Mouse (Mus musculus): ENCODE data around the gene Hyal2.
A peak's percentile ranks its signal among the peaks of the same experiment; 100 is the strongest.
"Not testable (repeated sequence)": the region's sequence is repeated elsewhere in the genome, so short reads cannot be mapped to it uniquely, and the experiment has no call there.

Gene Hyal2

DNA sequence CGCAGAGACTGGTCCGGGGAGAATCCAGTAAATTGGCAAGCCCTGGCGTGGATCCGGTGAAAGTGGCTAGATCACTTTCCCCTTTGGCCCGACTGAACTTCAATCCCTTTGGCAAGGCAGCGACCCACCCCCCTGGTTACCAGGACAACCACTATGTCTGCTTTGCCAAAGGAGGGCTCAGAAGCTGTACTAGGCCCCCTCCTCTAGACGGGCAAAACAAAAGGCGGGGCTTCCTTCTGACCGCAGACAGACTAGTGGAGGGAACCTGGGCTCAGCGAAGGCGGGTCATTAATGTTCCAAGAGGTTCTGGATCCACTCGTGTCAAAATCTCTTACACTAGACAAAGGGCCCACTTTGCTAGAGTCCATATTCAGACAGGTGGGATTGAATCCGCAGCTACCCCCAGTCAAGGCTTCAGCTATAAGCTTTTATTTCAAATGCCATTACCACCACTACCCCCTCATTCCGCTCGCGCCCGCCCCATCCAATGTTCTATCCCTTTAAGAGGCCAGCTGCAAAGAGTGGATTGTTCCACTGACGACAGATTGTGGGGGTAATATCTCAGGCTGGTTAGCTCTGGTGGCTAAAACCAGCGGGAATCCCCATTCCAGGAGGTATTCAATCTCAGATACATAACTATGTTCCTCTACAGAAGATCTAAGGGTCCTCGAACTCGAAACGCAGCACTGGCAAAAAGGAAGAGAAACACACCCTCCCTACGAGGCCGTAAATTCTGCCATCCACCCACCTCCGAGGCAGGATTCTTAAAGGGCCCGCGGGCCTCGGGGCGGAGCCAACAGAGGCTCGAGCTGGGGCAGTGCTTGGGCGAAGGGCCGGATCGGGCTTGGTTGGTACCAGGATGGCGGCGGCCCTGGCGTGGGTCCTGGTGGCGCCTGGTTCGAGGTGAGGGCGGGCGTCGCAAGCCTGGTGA lies 851 bp downstream of the Hyal2 start:
- peak in 1 of 2 experiments; percentile 82 for DNase-seq (ENCODE audit: low spot score in 2 of 2)

GRCm38 (mm10) chr9:107569270-107569669 lies 1.5 kb downstream of the Hyal2 start:
- DNase-seq (ENCODE audit: low spot score in 2 of 2): no peak

DNA sequence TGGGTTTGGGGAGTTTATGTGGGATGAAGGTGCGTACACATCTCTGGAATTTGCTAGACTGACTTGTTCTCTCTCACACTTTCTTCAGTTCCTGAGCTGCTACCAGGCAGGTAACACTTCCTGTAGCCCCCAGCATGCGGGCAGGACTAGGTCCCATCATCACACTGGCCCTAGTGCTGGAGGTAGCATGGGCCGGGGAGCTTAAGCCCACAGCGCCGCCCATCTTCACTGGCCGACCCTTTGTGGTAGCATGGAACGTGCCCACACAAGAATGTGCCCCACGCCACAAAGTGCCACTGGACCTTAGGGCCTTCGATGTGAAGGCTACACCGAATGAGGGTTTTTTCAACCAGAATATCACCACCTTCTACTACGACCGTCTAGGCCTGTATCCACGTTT lies 2.3 kb downstream of the Hyal2 start:
- DNase-seq (ENCODE audit: low spot score in 2 of 2): no peak

DNA sequence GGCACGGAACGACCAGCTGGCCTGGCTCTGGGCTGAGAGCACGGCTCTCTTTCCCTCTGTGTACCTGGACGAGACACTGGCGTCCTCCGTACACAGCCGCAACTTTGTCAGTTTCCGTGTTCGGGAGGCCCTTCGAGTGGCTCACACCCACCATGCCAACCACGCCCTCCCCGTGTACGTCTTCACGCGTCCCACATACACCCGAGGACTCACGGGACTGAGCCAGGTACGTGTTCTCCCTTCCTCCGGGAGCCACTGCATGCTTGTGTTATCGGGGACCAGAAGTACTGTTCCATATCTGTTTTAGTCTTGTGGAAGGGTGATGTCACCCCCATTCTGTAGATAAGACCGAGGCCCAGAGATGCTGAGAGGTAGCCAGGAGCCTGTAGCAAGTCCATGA lies 3.1 kb downstream of the Hyal2 start:
- DNase-seq (ENCODE audit: low spot score in 2 of 2): no peak

DNA sequence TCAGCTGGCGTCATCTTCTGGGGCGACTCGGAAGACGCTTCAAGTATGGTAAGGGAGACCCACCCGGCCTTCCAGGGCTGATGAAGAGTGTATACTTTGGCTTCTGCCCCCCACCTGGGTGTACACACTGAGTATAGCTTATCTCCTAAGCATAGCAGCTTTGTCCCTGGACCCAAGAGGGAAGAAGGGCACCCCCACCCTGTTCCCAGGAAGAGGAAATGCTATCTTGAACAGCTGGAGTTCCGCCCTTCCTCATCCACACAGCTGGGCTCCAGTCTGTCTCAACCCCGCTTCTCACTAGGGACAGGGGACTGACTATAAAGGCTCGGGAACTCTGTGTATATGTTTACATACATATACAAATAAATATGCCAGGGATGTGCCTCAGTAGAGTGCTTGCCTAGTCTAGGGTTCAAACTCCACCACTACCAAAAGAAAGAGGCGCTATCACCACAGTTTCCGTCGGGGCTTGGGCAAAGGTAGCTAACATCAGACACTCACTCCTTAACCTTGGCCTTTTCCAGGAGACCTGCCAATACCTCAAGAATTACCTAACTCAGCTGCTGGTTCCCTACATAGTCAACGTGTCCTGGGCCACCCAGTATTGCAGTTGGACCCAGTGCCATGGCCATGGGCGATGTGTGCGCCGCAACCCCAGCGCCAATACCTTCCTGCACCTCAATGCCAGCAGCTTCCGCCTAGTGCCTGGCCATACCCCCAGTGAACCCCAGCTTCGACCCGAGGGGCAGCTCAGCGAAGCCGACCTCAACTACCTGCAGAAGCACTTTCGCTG lies 4.0 kb downstream of the Hyal2 start:
- no peak for DNase-seq (ENCODE audit: low spot score in 2 of 2)

- no peak for DNase-seq (ENCODE audit: low spot score in 2 of 2)
These were observed 4.5 kb downstream of the Hyal2 start for GRCm38 (mm10) chr9:107572327-107572662.

DNA sequence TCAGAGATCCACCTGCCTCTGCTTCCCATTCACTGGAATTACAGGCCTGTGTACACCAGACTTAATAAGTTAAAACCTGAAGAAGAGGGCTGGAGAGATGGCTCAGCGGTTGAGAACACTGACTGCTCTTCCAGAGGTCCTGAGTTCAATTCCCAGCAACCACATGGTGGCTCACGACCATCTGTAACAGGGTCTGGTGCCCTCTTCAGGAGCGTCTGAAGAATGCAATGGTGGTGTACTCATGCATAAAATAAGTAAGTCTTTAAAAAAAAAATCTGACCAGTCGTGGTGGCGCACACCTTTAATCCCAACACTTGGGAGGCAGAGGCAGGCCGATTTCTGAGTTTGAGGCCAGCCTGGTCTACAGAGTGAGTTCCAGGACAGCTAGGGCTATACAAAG lies 6.0 kb downstream of the Hyal2 start:
- DNase-seq (ENCODE audit: low spot score in 2 of 2): not testable (repeated sequence)

GRCm38 (mm10) chr9:107575579-107576356 lies 8.0 kb downstream of the Hyal2 start:
- DNase-seq (ENCODE audit: low spot score in 2 of 2): no peak

- no peak for DNase-seq (ENCODE audit: low spot score in 2 of 2)
These were observed 8.8 kb downstream of the Hyal2 start, which contains the start of gene Hyal1 for GRCm38 (mm10) chr9:107576357-107577107. Gene Hyal1, plus strand, starts transcription at chr9:107576927.

- DNase-seq (ENCODE audit: low spot score in 2 of 2): no peak
These were observed 10.1 kb downstream of the Hyal2 start for GRCm38 (mm10) chr9:107577871-107578270.

- no peak for DNase-seq (ENCODE audit: low spot score in 2 of 2)
These were observed 10.8 kb downstream of the Hyal2 start, which contains the start of gene Naa80 for GRCm38 (mm10) chr9:107578587-107578986. Gene Naa80, plus strand, starts transcription at chr9:107578887.

DNA sequence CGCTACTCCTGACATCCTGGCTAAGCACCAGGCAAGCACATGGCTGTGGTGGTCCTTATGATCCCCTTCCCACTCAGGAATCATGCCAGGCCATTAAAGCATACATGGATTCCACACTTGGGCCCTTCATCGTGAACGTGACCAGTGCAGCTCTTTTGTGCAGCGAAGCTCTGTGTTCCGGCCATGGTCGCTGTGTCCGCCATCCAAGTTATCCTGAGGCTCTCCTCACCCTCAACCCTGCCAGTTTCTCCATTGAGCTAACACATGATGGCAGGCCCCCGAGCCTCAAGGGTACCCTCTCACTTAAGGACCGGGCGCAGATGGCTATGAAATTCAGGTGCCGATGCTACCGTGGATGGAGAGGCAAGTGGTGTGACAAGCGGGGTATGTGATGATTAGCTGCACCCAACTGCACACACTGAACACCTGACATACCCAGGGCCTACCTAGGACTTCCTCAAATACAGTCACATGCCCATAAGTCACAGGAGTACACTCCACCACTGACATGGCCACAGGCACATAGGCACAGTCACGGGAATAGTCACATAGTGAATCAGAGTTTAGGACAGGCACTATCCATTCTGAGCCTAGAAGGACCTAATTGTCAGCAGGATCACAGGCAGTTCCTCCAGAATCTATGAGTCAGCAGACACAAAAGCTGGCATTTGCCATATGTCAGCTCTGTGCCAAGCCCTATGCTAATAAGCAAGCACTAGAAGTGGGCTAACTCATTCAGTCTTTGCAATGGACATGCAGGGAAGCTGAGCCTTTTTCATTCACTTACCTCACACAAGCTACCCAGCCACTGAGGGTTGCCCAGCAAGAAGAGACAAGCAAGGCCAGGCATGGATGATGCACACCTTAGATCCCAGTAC lies 11.5 kb downstream of the Hyal2 start:
- no peak for DNase-seq (ENCODE audit: low spot score in 2 of 2)

- DNase-seq (ENCODE audit: low spot score in 2 of 2): peak; percentile 81 to 90
These were observed 13.0 kb downstream of the Hyal2 start, which contains the start of gene Hyal3 for GRCm38 (mm10) chr9:107580501-107581317. Gene Hyal3, plus strand, starts transcription at chr9:107580818.

DNA sequence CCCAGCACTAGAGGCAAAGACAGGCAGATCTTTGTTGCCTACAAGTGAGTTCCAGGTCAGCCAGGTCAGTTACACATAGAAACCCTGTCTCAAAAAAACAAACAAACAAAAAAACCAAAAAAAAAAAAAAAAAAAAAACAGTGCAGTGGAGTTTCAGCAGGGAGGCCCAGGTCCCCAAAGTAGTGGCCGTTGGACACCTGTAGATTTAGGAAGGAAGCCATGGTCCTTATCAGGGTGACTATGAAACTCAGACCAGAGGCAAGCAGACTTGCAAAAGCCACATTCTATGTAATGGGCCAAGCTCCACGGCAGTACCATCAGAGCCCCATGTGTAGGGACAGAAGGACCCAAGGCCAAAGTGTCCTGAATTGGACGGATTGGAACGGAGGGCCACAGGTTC lies 13.8 kb downstream of the Hyal2 start:
- no peak for DNase-seq (ENCODE audit: low spot score in 2 of 2)

DNA sequence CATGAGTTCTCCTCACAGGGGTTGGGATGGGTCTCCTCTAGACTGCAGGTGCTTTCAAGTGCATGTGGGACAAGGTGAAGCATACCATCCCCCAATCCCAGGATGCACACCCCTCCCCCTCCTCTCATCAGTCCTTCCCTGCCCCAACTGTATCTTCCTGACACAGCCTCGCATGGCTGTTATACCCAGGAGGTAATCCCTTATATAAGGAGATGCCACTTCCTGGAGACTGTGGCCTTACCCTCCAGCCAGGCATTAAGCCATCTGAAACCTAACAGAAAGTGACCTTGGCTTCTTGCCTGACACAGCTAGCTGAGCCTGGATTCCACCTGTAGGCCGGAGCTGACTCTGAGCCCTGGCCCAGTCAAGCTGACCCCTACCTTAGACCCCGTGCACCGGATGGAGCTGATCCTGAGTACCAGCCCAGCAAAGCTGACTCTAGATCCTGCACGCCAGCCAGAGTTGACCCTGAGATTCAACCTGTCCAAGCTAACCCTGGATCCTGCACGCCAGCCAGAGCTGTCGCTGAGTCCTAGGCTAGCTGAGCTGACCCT lies 14.8 kb downstream of the Hyal2 start:
- DNase-seq (ENCODE audit: low spot score in 2 of 2): no peak

- no peak for DNase-seq (ENCODE audit: low spot score in 2 of 2)
These were observed 15.4 kb downstream of the Hyal2 start for GRCm38 (mm10) chr9:107583174-107583573.

DNA sequence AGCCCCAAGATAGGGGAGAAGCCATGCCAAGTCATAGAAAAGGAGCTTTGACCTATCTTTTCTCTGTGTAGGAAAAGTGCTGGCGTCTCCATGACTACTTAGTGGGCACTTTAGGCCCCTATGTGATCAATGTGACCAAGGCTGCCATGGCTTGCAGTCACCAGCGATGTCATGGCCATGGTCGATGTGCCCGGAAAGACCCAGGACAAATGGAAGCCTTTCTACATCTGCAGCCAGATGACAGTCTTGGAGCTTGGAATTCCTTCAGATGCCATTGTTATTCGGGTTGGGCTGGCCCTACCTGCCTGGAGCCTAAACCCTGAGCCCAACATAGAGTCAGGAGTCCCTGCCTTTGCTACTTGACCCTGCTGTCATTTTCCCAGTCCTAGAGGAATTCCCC lies 18.8 kb downstream of the Hyal2 start:
- no peak for DNase-seq (ENCODE audit: low spot score in 2 of 2)

DNA sequence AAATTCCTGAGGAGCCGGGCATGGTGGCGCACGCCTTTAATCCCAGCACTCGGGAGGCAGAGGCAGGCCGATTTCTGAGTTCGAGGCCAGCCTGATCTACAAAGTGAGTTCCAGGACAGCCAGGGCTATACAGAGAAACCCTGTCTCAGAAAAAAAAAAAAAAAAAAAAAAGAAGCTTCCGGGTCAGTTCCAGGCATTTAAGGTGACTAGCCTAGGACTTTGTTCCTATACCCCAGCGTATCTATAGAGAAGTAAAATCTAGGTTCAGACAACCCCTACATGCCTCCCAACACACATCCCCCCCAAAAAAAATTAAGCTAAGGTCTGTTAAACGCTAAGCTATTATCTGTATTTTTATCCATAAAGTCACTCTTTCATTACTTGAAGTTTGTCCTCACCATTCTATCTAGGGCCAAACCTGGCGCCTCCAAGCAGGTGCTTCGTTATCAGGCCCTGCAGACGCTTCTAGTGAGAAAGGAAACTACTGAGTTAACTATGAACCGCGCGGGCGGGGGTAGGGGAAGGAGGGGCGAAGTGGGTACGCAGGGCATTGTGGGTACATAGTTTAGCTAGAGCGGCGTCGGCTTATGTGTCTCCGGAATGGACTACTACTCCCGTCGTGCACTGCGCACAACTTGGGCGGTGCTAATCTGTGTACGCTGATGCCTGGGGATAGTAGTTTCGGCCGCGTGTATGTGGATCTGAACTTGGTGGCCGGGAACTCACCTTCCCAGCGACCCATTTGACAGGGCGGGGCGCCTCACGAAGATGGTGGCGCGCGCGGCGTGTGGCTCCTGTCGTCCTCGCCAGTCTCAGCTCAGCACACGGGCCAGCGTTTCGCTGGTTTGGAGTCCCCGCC lies 19.5 kb downstream of the Hyal2 start, which contains the start of gene Ifrd2:
Gene Ifrd2 (plus strand): TSS at position 669 of the 859 bp plus-strand sequence.
- DNase-seq (ENCODE audit: low spot score in 2 of 2): peak; percentile 98 to 99

Measured in left cerebral cortex, adult 9 months (tissue).